Mouse (Mus musculus): ENCODE measurements around the gene Gpr107. TPM values are rescaled to one million over a fixed set of nuclear protein-coding genes. Genes with fewer than 3 reads are reported as not detected.
A peak's percentile ranks its signal among the peaks of the same experiment; 100 is the strongest.

The Gpr107 gene
- polyA plus RNA-seq, 1 experiment from 2014 or later: 33.7 TPM

DNA sequence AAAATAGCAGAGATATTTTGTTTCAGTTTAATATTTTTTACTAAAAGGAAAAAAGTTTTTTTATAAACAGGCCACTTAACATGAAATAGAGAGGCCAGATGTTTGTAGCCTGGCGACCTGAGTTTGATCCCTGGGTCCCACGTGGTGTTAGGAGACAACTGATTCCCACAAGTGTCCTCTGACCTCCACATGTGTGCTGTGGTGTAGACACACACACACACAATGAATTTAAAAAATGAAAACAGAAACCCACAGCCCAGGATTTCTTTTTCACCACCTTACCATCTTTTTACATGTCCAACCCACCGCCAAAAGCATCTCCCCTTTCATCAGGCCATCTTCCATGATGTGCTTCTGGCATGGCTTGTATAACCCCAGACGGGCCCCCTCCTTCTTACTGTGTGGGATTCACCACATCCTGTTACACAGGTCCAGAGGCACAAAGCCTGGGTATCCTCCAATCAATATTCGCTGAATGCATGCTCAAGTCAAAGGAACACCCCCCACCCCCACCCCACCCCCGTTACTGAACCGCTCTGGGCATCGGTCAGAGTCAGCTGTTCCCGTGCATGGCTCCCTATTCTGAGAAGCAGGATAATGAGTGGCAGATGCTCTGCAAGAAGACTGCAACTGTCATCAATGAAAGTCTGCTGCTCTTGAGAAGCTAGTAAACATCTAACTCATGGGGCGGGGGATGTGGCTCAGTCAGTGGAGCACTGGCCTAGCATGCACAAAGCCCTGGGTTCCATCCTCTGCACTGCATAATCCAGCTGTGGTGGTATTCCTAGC lies 36.0 kb upstream of the Gpr107 start:
- Histone ChIP-seq H3K27ac (replicated peaks) (no peak overlapping the region), H3K9ac (replicated peaks) (no peak overlapping the region), H3K9me3 (replicated peaks) (no peaks in the 10 kb centered on the region), H3K27me3 (replicated peaks) (no peaks in the 10 kb centered on the region), H3K4me2 (no peak overlapping the region), H3K36me3 (no peaks in the 10 kb centered on the region), H3K4me1 (peaks cover 22% of the 10 kb centered on the region), H3K4me3 (replicated peaks) (no peak overlapping the region)
- no peak for ATAC-seq (ENCODE audit: low FRiP score)
- 69% methylated on average over 10 of the region's 10 CpGs for WGBS

GRCm38 (mm10) chr2:31118211-31118610 lies 33.9 kb upstream of the Gpr107 start:
- Histone ChIP-seq H3K9me3 (replicated peaks) (no peaks in the 10 kb centered on the region), H3K4me3 (replicated peaks) (no peak overlapping the region), H3K36me3 (no peaks in the 10 kb centered on the region), H3K4me2 (no peak overlapping the region), H3K27me3 (replicated peaks) (no peaks in the 10 kb centered on the region), H3K9ac (replicated peaks) (no peak overlapping the region), H3K4me1 (peaks cover 23% of the 10 kb centered on the region), H3K27ac (replicated peaks) (no peak overlapping the region)
- no peak for ATAC-seq (ENCODE audit: low FRiP score)
- 93% methylated on average over 3 of the region's 3 CpGs for WGBS

GRCm38 (mm10) chr2:31118639-31119380 lies 33.3 kb upstream of the Gpr107 start:
- Histone ChIP-seq H3K36me3 (no peaks in the 10 kb centered on the region), H3K27me3 (replicated peaks) (no peaks in the 10 kb centered on the region), H3K4me2 (no peak overlapping the region), H3K9ac (replicated peaks) (no peak overlapping the region), H3K9me3 (replicated peaks) (no peaks in the 10 kb centered on the region), H3K4me3 (replicated peaks) (no peak overlapping the region), H3K4me1 (peaks cover 23% of the 10 kb centered on the region), H3K27ac (replicated peaks) (peak overlapping the region; percentile 79)
- 78% methylated on average over 10 of the region's 10 CpGs for WGBS
- peak; percentile 64 for ATAC-seq (ENCODE audit: low FRiP score)

- Histone ChIP-seq H3K4me3 (replicated peaks) (no peak overlapping the region), H3K36me3 (no peaks in the 10 kb centered on the region), H3K9me3 (replicated peaks) (no peaks in the 10 kb centered on the region), H3K4me2 (no peak overlapping the region), H3K27me3 (replicated peaks) (no peaks in the 10 kb centered on the region), H3K4me1 (peaks cover 23% of the 10 kb centered on the region), H3K9ac (replicated peaks) (no peak overlapping the region), H3K27ac (replicated peaks) (peak overlapping the region; percentile 79)
- 46% methylated on average over 13 of the region's 13 CpGs for whole genome bisulfite sequencing
- ATAC-seq (ENCODE audit: low FRiP score): peak; percentile 75
These were observed 32.3 kb upstream of the Gpr107 start for GRCm38 (mm10) chr2:31119795-31120194.

GRCm38 (mm10) chr2:31121131-31121693 lies 30.9 kb upstream of the Gpr107 start:
- H3K4me1 ChIP-seq: peaks cover 16% of the 10 kb centered on the region
- H3K4me2 ChIP-seq: no peak overlapping the region
- no peak for ATAC-seq (ENCODE audit: low FRiP score)
- H3K27ac ChIP-seq (replicated peaks): no peak overlapping the region
- no peaks in the 10 kb centered on the region for H3K36me3 ChIP-seq
- 75% methylated on average over 7 of the region's 7 CpGs for WGBS
- H3K27me3 ChIP-seq (replicated peaks): no peaks in the 10 kb centered on the region
- H3K9ac ChIP-seq (replicated peaks): no peak overlapping the region
- no peak overlapping the region for H3K4me3 ChIP-seq (replicated peaks)
- no peaks in the 10 kb centered on the region for H3K9me3 ChIP-seq (replicated peaks)

DNA sequence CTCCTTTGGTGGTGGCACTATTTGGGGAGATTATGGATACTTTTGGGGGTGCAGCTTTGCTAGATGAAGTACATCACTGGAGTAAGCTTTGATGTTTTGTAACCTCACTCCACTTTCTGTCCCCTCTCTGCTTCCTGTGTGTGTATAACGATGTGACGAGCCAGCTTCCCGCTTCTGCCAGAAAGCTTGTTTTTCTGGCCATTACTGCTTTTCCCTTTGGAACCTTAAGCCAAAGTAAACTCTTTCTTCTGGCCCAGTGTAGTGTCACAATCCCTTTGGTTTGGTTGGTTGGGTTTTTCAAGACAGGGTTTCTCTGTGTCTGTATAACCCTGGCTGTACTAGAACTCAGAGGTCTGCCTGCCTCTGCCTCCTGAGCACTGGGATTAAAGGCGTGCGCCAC lies 29.3 kb upstream of the Gpr107 start:
- Histone ChIP-seq H3K27ac (replicated peaks) (no peak overlapping the region), H3K36me3 (no peaks in the 10 kb centered on the region), H3K4me3 (replicated peaks) (no peak overlapping the region), H3K9ac (replicated peaks) (no peak overlapping the region), H3K27me3 (replicated peaks) (no peaks in the 10 kb centered on the region), H3K9me3 (replicated peaks) (no peaks in the 10 kb centered on the region), H3K4me2 (no peak overlapping the region), H3K4me1 (peaks cover 21% of the 10 kb centered on the region)
- WGBS: 82% methylated on average over 5 of the region's 5 CpGs
- no peak for ATAC-seq (ENCODE audit: low FRiP score)

DNA sequence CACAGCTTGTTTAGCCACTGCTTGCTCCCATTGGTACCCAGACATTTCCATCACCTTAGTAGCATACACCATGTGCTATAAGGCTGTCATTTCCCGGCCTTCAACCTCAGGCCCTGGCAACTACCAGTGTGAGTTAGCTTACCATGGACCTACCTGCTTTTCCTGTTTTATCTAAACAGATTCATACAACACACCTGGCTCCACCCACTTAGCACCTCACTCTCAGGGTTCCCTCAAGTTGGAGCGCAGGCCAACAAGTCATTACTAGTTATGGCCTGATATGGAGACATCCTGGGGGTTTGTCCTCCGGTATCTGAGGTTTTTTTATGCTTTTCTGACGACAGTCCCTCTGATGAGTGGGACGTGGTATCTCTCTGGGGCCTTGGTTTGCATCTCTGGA lies 28.6 kb upstream of the Gpr107 start:
- Histone ChIP-seq H3K4me2 (no peak overlapping the region), H3K27me3 (replicated peaks) (no peaks in the 10 kb centered on the region), H3K36me3 (no peaks in the 10 kb centered on the region), H3K9ac (replicated peaks) (no peak overlapping the region), H3K4me3 (replicated peaks) (no peak overlapping the region), H3K27ac (replicated peaks) (0 out of 2 replicates have a peak overlapping the region, but pooled peaks have one; percentile 13), H3K9me3 (replicated peaks) (no peaks in the 10 kb centered on the region), H3K4me1 (peaks cover 21% of the 10 kb centered on the region)
- ATAC-seq (ENCODE audit: low FRiP score): no peak
- WGBS: 91% methylated on average over 5 of the region's 5 CpGs

- H3K4me3 ChIP-seq (replicated peaks): no peak overlapping the region
- H3K27ac ChIP-seq (replicated peaks): no peak overlapping the region
- H3K27me3 ChIP-seq (replicated peaks): no peaks in the 10 kb centered on the region
- no peak overlapping the region for H3K4me2 ChIP-seq
- no peaks in the 10 kb centered on the region for H3K9me3 ChIP-seq (replicated peaks)
- H3K9ac ChIP-seq (replicated peaks): no peak overlapping the region
- 55% methylated on average over 2 of the region's 2 CpGs for WGBS
- no peaks in the 10 kb centered on the region for H3K36me3 ChIP-seq
- no peak for ATAC-seq (ENCODE audit: low FRiP score)
- peaks cover 16% of the 10 kb centered on the region for H3K4me1 ChIP-seq
These were observed 27.4 kb upstream of the Gpr107 start for GRCm38 (mm10) chr2:31124694-31125093.

DNA sequence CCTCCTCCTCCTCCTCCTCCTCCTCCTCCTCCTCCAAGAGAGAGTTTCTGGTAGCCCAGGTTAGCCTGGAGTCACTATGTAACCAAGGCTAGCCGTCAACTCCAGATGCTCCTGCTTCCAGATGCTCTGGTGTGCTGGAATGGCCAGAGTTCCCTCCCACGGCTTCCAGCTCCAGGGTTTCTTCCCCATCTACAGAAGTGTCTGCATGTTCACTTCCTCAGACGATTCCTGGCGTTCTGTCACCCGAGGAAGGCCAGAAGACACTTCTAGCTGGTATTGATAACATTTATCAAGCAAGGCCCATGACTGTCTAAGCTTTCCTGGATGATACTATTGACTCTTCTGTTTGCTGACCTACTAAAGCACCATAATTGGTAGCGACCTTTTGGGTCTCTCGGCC lies 27.0 kb upstream of the Gpr107 start:
- Histone ChIP-seq H3K36me3 (no peaks in the 10 kb centered on the region), H3K4me2 (no peak overlapping the region), H3K27me3 (replicated peaks) (no peaks in the 10 kb centered on the region), H3K4me1 (peaks cover 13% of the 10 kb centered on the region), H3K27ac (replicated peaks) (no peak overlapping the region), H3K9me3 (replicated peaks) (no peaks in the 10 kb centered on the region), H3K9ac (replicated peaks) (no peak overlapping the region), H3K4me3 (replicated peaks) (no peak overlapping the region)
- WGBS: 87% methylated on average over 7 of the region's 7 CpGs
- no peak for ATAC-seq (ENCODE audit: low FRiP score)

DNA sequence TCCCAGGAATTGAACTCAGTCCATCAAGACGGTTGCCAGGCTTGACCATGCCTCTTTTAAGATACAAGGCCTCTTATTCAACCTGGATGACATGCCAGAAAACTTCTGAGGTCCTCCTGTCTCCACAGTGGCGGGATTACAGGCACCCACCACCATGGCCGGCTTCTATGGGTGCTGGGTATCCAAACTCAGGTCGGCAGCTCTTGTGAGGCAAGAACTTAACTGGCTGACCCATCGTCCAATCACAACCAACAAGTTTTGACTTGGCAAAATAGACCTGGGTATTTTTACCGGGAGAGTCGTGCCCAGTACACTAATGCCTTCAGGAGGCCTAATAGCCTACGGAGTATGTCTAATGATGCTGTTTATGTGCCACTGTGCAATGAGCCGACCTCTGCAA lies 26.1 kb upstream of the Gpr107 start:
- ATAC-seq (ENCODE audit: low FRiP score): no peak
- Histone ChIP-seq H3K9me3 (replicated peaks) (no peaks in the 10 kb centered on the region), H3K27me3 (replicated peaks) (no peaks in the 10 kb centered on the region), H3K9ac (replicated peaks) (no peak overlapping the region), H3K4me1 (peaks cover 14% of the 10 kb centered on the region), H3K36me3 (no peaks in the 10 kb centered on the region), H3K27ac (replicated peaks) (no peak overlapping the region), H3K4me2 (no peak overlapping the region), H3K4me3 (replicated peaks) (no peak overlapping the region)
- WGBS: 77% methylated on average over 9 of the region's 9 CpGs

- WGBS: 59% methylated on average over 7 of the region's 7 CpGs
- Histone ChIP-seq H3K9me3 (replicated peaks) (no peaks in the 10 kb centered on the region), H3K27me3 (replicated peaks) (no peaks in the 10 kb centered on the region), H3K4me3 (replicated peaks) (no peak overlapping the region), H3K27ac (replicated peaks) (0 out of 2 replicates have a peak overlapping the region, but pooled peaks have one; percentile 15), H3K4me1 (peaks cover 18% of the 10 kb centered on the region), H3K9ac (replicated peaks) (no peak overlapping the region), H3K36me3 (no peaks in the 10 kb centered on the region), H3K4me2 (no peak overlapping the region)
- 0 out of 2 replicates have a peak, but pooled peaks have one; percentile 28 for ATAC-seq (ENCODE audit: low FRiP score)
These were observed 24.9 kb upstream of the Gpr107 start for GRCm38 (mm10) chr2:31127219-31127618.

GRCm38 (mm10) chr2:31127899-31128298 lies 24.2 kb upstream of the Gpr107 start:
- Histone ChIP-seq H3K27me3 (replicated peaks) (no peaks in the 10 kb centered on the region), H3K36me3 (no peaks in the 10 kb centered on the region), H3K4me2 (no peak overlapping the region), H3K9ac (replicated peaks) (no peak overlapping the region), H3K4me3 (replicated peaks) (no peak overlapping the region), H3K9me3 (replicated peaks) (no peaks in the 10 kb centered on the region), H3K27ac (replicated peaks) (no peak overlapping the region), H3K4me1 (peaks cover 25% of the 10 kb centered on the region)
- ATAC-seq (ENCODE audit: low FRiP score): no peak
- 72% methylated on average over 4 of the region's 4 CpGs for whole genome bisulfite sequencing
